Comparison of ENCODE assay signal across 17 mouse cellular contexts in genomic region chr5:132969376-132969775, GRCm38 (mm10).
DNase-seq lines count a peak whose midpoint lies in the region; ATAC-seq lines count a peak whose summit lies in the region.
"Had no signal": no experiment of that assay in that cellular context is flagged by ENCODE, and none has a peak within 500 bp of the region (broad histone marks: within the 10 kb centered on the region; RNA-seq: fewer than 3 reads in every experiment).

No protein-coding gene starts in this region.

- H3K4me3 ChIP-seq in neural tube, embryonic 13.5 days, result no peak overlapping the region
- H3K4me3 ChIP-seq: embryonic facial prominence, embryonic 10.5 days; limb, embryonic 10.5 days had no signal

- H3K27me3 ChIP-seq in neural tube, embryonic 13.5 days, result no peaks in the 10 kb centered on the region

- peak; percentile 3 to 5 for DNase-seq in layer of hippocampus, adult 8-10 months (ENCODE audit: low spot score in 2 of 2)
- no peak for DNase-seq in layer of hippocampus, adult 11-12 months (ENCODE audit: low spot score)
- DNase-seq in neural tube, embryonic 10.5 days (ENCODE audit: extremely low spot score, low spot score), result no peak
- peak; percentile 65 for DNase-seq in cerebellum, adult 8-10 months
- peak; percentile 17 to 20 for DNase-seq in layer of hippocampus, postnatal 14 days (ENCODE audit: low spot score in 2 of 2)
- DNase-seq in frontal cortex, postnatal 36 days (ENCODE audit: low spot score in 2 of 2), result no peak
- DNase-seq in spleen, adult 18-20 months, result no peak
- DNase-seq: gastrocnemius, postnatal 36 days; kidney, adult 18-20 months; kidney, postnatal 14 days; liver, postnatal 0 days; lung, postnatal 14 days; right cerebral cortex, postnatal 14 days; thymus, postnatal 4 days had no signal

- no peak for ATAC-seq in neural tube, embryonic 13.5 days (ENCODE audit: low read depth)
- ATAC-seq: liver, postnatal 0 days had no signal

- no peak overlapping the region for H3K9ac ChIP-seq in neural tube, embryonic 13.5 days
- H3K9ac ChIP-seq: liver, postnatal 0 days had no signal

- H3K4me2 ChIP-seq in neural tube, embryonic 13.5 days, result no peak overlapping the region

- H3K9me3 ChIP-seq in neural tube, embryonic 13.5 days, result peaks cover 6% of the 10 kb centered on the region; the same call in 1 of the 2 replicates
- H3K9me3 ChIP-seq: limb, embryonic 10.5 days had no signal

- H3K27ac ChIP-seq in neural tube, embryonic 13.5 days (replicated peaks), result peak overlapping the region; percentile 42; the same call in 1 of the 2 replicates
- H3K27ac ChIP-seq: embryonic facial prominence, embryonic 10.5 days; limb, embryonic 10.5 days had no signal

- 22% methylated on average over 5 of the region's 5 CpGs for WGBS in neural tube, embryonic 13.5 days

- H3K4me1 ChIP-seq in neural tube, embryonic 13.5 days (replicated peaks), result peaks cover 16% of the 10 kb centered on the region
- H3K4me1 ChIP-seq: limb, embryonic 10.5 days had no signal

- H3K36me3 ChIP-seq in neural tube, embryonic 13.5 days, result no peaks in the 10 kb centered on the region
- H3K36me3 ChIP-seq: embryonic facial prominence, embryonic 10.5 days; limb, embryonic 10.5 days had no signal

Comparison
In these comparisons a context has a peak if more than half of its experiments do, and no peak if none do; other contexts are left out.
1. DNase-seq: peak in layer of hippocampus, adult 8-10 months (2 of 2), cerebellum, adult 8-10 months (single experiment) and layer of hippocampus, postnatal 14 days (2 of 2); none in layer of hippocampus, adult 11-12 months (single experiment), neural tube, embryonic 10.5 days (single experiment), frontal cortex, postnatal 36 days (0 of 2) and spleen, adult 18-20 months (0 of 2).